Mouse (Mus musculus): ENCODE measurements around the gene Scyl3. TPM values are rescaled to one million over a fixed set of nuclear protein-coding genes. Genes with fewer than 3 reads are reported as not detected.

Scyl3 gene
- total RNA-seq, 2 experiments from 2014 or later: 14.3 to 16.5 TPM

- DNase-seq (ENCODE audit: low spot score in 2 of 2): no peak
Measured at GRCm38 (mm10) chr1:163953396-163953795, 24.5 kb downstream of the Scyl3 start.

GRCm38 (mm10) chr1:163958036-163958435, 29.1 kb downstream of the Scyl3 start:
- no peak for DNase-seq (ENCODE audit: low spot score in 2 of 2)

- no peak for DNase-seq (ENCODE audit: low spot score in 2 of 2)
Measured at GRCm38 (mm10) chr1:163964008-163964689, 35.2 kb downstream of the Scyl3 start.

- no peak for DNase-seq (ENCODE audit: low spot score in 2 of 2)
Measured at GRCm38 (mm10) chr1:163974471-163974870, 45.6 kb downstream of the Scyl3 start.

GRCm38 (mm10) chr1:163975088-163975487, 46.2 kb downstream of the Scyl3 start:
- no peak for DNase-seq (ENCODE audit: low spot score in 2 of 2)

- DNase-seq (ENCODE audit: low spot score in 2 of 2): no peak
Measured at GRCm38 (mm10) chr1:163976515-163976914, 47.6 kb downstream of the Scyl3 start.

GRCm38 (mm10) chr1:163992371-163992770, 63.5 kb downstream of the Scyl3 start:
- DNase-seq (ENCODE audit: low spot score in 2 of 2): no peak

GRCm38 (mm10) chr1:163994173-163994720, 65.3 kb downstream of the Scyl3 start:
- DNase-seq (ENCODE audit: low spot score in 2 of 2): no peak

- DNase-seq (ENCODE audit: low spot score in 2 of 2): peak; percentile 81 to 83
Measured at GRCm38 (mm10) chr1:163994721-163995608, 66.1 kb downstream of the Scyl3 start, which contains the start of the genes BC055324 and Mettl18. BC055324 (minus strand) TSS chr1:163994796. Mettl18 (plus strand) TSS chr1:163994889.

GRCm38 (mm10) chr1:163995609-163995913, 66.7 kb downstream of the Scyl3 start:
- no peak for DNase-seq (ENCODE audit: low spot score in 2 of 2)

- no peak for DNase-seq (ENCODE audit: low spot score in 2 of 2)
Measured at GRCm38 (mm10) chr1:164001831-164002452, 73.0 kb downstream of the Scyl3 start.

GRCm38 (mm10) chr1:164004311-164004710, 75.4 kb downstream of the Scyl3 start:
- DNase-seq (ENCODE audit: low spot score in 2 of 2): no peak

Other genes starting within 250 kb of the Scyl3 start
- gene Mettl11b, start 203.9 kb upstream of the Scyl3 start, total RNA-seq (2021): not detected
- gene Kifap3, start 149.5 kb upstream of the Scyl3 start, total RNA-seq (2021): 10 to 100 TPM; 17.7 to 21.3 TPM
- gene BC055324, start 65.7 kb downstream of the Scyl3 start, total RNA-seq (2021): 1 to 10 TPM in 1 of 2 experiments, under 1 TPM in 1; 0.93 to 1.8 TPM
- gene Mettl18, start 65.8 kb downstream of the Scyl3 start, total RNA-seq (2021): 1 to 10 TPM; 4.2 to 4.4 TPM
- gene Sele, start 119.1 kb downstream of the Scyl3 start, total RNA-seq (2021): 1 to 10 TPM; 5.6 to 8.0 TPM
- 1 to 10 TPM in 1 of 2 experiments, under 1 TPM in 1; 0.27 to 1.0 TPM for gene Sell, start 132.9 kb downstream of the Scyl3 start, total RNA-seq (2021)
- gene Selp, start 186.2 kb downstream of the Scyl3 start, total RNA-seq (2021): under 1 TPM; 0.43 to 0.96 TPM
- gene F5, start 222.7 kb downstream of the Scyl3 start, total RNA-seq (2021): 1 to 10 TPM; 1.7 to 4.5 TPM